Comparison of ENCODE assay signal across 9 mouse cellular contexts in the genomic region with DNA sequence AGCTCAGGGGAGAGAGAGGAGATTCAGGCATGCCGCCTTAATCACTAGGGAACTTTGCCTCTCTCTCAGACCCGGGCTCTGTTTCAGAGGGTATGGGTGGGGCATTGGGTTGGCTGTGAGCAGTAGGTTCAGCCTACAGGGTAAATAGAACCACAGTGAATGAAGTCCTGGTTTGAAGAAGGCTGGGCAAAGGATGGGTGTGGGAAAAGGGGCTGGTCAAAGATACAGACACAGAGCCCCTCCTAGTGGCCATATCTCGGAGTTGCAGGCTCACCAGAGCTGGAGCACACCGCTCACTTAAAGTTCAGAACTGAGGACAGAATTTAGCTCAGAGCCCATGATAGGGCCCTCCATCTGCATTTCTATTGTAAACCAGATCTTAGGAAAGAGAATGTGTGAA. TPM values are rescaled to one million over a fixed set of nuclear protein-coding genes. Genes with fewer than 3 reads are reported as not detected.
DNase-seq lines count a peak whose midpoint lies in the region; ATAC-seq and TF ChIP-seq lines count a peak whose summit lies in the region.
"Had no signal": no experiment of that assay in that cellular context is flagged by ENCODE, and none has a peak within 500 bp of the region (broad histone marks: within the 10 kb centered on the region; RNA-seq: fewer than 3 reads in every experiment).

No protein-coding gene starts in this region.

- no peaks in the 10 kb centered on the region for H3K9me3 ChIP-seq in forebrain, postnatal 0 days (ENCODE audit: low read length)
- H3K9me3 ChIP-seq in hindbrain, embryonic 14.5 days (ENCODE audit: control insufficient read depth, low read length): no peaks in the 10 kb centered on the region

- TF ChIP-seq CTCF in forebrain, postnatal 0 days (IDR thresholded peaks at IDR 0.05; ENCODE audit: low read depth): peak; percentile 80

- H3K4me3 ChIP-seq in forebrain, postnatal 0 days (ENCODE audit: low read depth, low read length): no peak overlapping the region
- H3K4me3 ChIP-seq in hindbrain, embryonic 14.5 days (replicated peaks; ENCODE audit: low read length): no peak overlapping the region

- H3K27me3 ChIP-seq in forebrain, postnatal 0 days (ENCODE audit: insufficient read depth, low read length): no peaks in the 10 kb centered on the region
- H3K27me3 ChIP-seq in hindbrain, embryonic 14.5 days (ENCODE audit: control insufficient read depth, insufficient read depth, low read length): no peaks in the 10 kb centered on the region

- WGBS in forebrain, postnatal 0 days: 14% methylated on average over 4 of the region's 4 CpGs
- WGBS in hindbrain, embryonic 14.5 days: 22% methylated on average over 4 of the region's 4 CpGs

- peaks cover 7% of the 10 kb centered on the region; the same call in 1 of the 2 replicates for H3K36me3 ChIP-seq in forebrain, postnatal 0 days (ENCODE audit: insufficient read depth)
- H3K36me3 ChIP-seq in hindbrain, embryonic 14.5 days (replicated peaks; ENCODE audit: control insufficient read depth, insufficient read depth): peaks cover 18% of the 10 kb centered on the region

- no peak overlapping the region for H3K4me2 ChIP-seq in forebrain, postnatal 0 days (ENCODE audit: low read depth)
- H3K4me2 ChIP-seq in hindbrain, embryonic 14.5 days (replicated peaks): no peak overlapping the region

- H3K4me1 ChIP-seq in forebrain, postnatal 0 days (ENCODE audit: insufficient read depth): 0 out of 2 replicates have a peak, but pooled peaks cover 5% of the 10 kb centered on the region
- H3K4me1 ChIP-seq in hindbrain, embryonic 14.5 days (replicated peaks; ENCODE audit: control insufficient read depth, insufficient read depth, low read length): no peaks in the 10 kb centered on the region

- DNase-seq in right cerebral cortex, adult 18-20 months: peak; percentile 76
- DNase-seq in right cerebral cortex, postnatal 36 days (ENCODE audit: low spot score in 2 of 2): no peak
- DNase-seq in cerebellum, adult 8-10 months: peak; percentile 82
- DNase-seq in forebrain, postnatal 0 days: peak; percentile 78
- DNase-seq in hindbrain, embryonic 14.5 days (ENCODE audit: low spot score): peak; percentile 85
- DNase-seq in left cerebral cortex, postnatal 14 days (ENCODE audit: low spot score in 2 of 2): peak; percentile 81 to 86
- DNase-seq in spleen, postnatal 36 days (ENCODE audit: low spot score in 2 of 2): peak; percentile 41 to 48

- intact Hi-C loops in left cerebral cortex, postnatal 14 days (cut with DNase I): loop anchor here (2.0 to 5.0 kb wide), 2 partner anchors 19 to 44 kb away; partner anchors contain the start of gene Sema4g

- H3K27ac ChIP-seq in forebrain, postnatal 0 days (ENCODE audit: low read depth, low read length): no peak overlapping the region
- H3K27ac ChIP-seq in hindbrain, embryonic 14.5 days: no peak overlapping the region

- no peak overlapping the region for H3K9ac ChIP-seq in forebrain, postnatal 0 days
- no peak overlapping the region for H3K9ac ChIP-seq in hindbrain, embryonic 14.5 days

- peak; percentile 34; the same call in 1 of the 2 replicates for ATAC-seq in forebrain, postnatal 0 days
- peak; percentile 56 for ATAC-seq in hindbrain, embryonic 14.5 days (ENCODE audit: low FRiP score)
- peak; percentile 63 for ATAC-seq in megakaryocyte-erythroid progenitor cell, adult 5-6 weeks (replicated peaks; ENCODE audit: low FRiP score, low TSS enrichment, poor library complexity, severe bottlenecking)

RNA-seq across cellular contexts. Expression of gene Pdzd7, which starts 13.7 kb away (rescaled TPM):
- 5.2 and 6.4 TPM in 2 replicates for total RNA-seq in forebrain, postnatal 0 days (2014; rRNA removed)
- polyA plus RNA-seq in forebrain, postnatal 0 days (2015; fragmentation: Nextera tagmentation; extraction: Ambion mirVana): 1.6 and 1.9 TPM in 2 replicates
- 2.5 and 2.9 TPM in 2 replicates for polyA plus RNA-seq in hindbrain, embryonic 14.5 days (2014; fragmentation: Nextera tagmentation; extraction: Ambion mirVana)
- total RNA-seq in left cerebral cortex, postnatal 14 days (2021): 1 to 10 TPM; 3.3 to 3.4 TPM
- not detected in 2 replicates for total RNA-seq in megakaryocyte-erythroid progenitor cell, adult 5-6 weeks (2014; fragmentation: Nextera tagmentation)
- total RNA-seq in megakaryocyte-erythroid progenitor cell, adult 5-6 weeks (2017): not detected in 2 replicates
- total RNA-seq: neutrophil, adult 5-6 weeks had no signal

RNA-seq across cellular contexts. Expression of gene Sfxn3, which starts 15.5 kb away (rescaled TPM):
- total RNA-seq in forebrain, postnatal 0 days (2014; rRNA removed): 50.7 and 53.1 TPM in 2 replicates
- 93.3 and 106 TPM in 2 replicates for polyA plus RNA-seq in forebrain, postnatal 0 days (2015; fragmentation: Nextera tagmentation; extraction: Ambion mirVana)
- polyA plus RNA-seq in hindbrain, embryonic 14.5 days (2014; fragmentation: Nextera tagmentation; extraction: Ambion mirVana): 67.8 and 77.0 TPM in 2 replicates
- total RNA-seq in left cerebral cortex, postnatal 14 days (2021): 100 to 1,000 TPM; 111 to 115 TPM
- 10.6 and 23.4 TPM in 2 replicates for total RNA-seq in megakaryocyte-erythroid progenitor cell, adult 5-6 weeks (2014; fragmentation: Nextera tagmentation)
- 5.8 and 6.4 TPM in 2 replicates for total RNA-seq in megakaryocyte-erythroid progenitor cell, adult 5-6 weeks (2017)

RNA-seq across cellular contexts. Expression of gene Lzts2, which starts 17.6 kb away (rescaled TPM):
- 26.6 and 29.3 TPM in 2 replicates for total RNA-seq in forebrain, postnatal 0 days (2014; rRNA removed)
- 14.6 and 15.0 TPM in 2 replicates for polyA plus RNA-seq in forebrain, postnatal 0 days (2015; fragmentation: Nextera tagmentation; extraction: Ambion mirVana)
- polyA plus RNA-seq in hindbrain, embryonic 14.5 days (2014; fragmentation: Nextera tagmentation; extraction: Ambion mirVana): 18.8 and 20.1 TPM in 2 replicates
- total RNA-seq in left cerebral cortex, postnatal 14 days (2021): 10 to 100 TPM; 28.9 to 31.6 TPM
- 9.0 and 10.2 TPM in 2 replicates for total RNA-seq in megakaryocyte-erythroid progenitor cell, adult 5-6 weeks (2014; fragmentation: Nextera tagmentation)
- total RNA-seq in megakaryocyte-erythroid progenitor cell, adult 5-6 weeks (2017): 7.8 and 7.9 TPM in 2 replicates

RNA-seq across cellular contexts. Expression of gene Mrpl43, which starts 25.5 kb away (rescaled TPM):
- total RNA-seq in forebrain, postnatal 0 days (2014; rRNA removed): 60.6 and 62.2 TPM in 2 replicates
- polyA plus RNA-seq in forebrain, postnatal 0 days (2015; fragmentation: Nextera tagmentation; extraction: Ambion mirVana): 85.7 and 99.2 TPM in 2 replicates
- 75.8 and 85.4 TPM in 2 replicates for polyA plus RNA-seq in hindbrain, embryonic 14.5 days (2014; fragmentation: Nextera tagmentation; extraction: Ambion mirVana)
- total RNA-seq in left cerebral cortex, postnatal 14 days (2021): 10 to 100 TPM; 41.2 to 44.6 TPM
- 32.2 and 48.4 TPM in 2 replicates for total RNA-seq in megakaryocyte-erythroid progenitor cell, adult 5-6 weeks (2014; fragmentation: Nextera tagmentation)
- 26.3 and 29.0 TPM in 2 replicates for total RNA-seq in megakaryocyte-erythroid progenitor cell, adult 5-6 weeks (2017)

RNA-seq across cellular contexts. Expression of gene Twnk, which starts 26.3 kb away (rescaled TPM):
- total RNA-seq in forebrain, postnatal 0 days (2014; rRNA removed): 7.7 and 8.6 TPM in 2 replicates
- polyA plus RNA-seq in forebrain, postnatal 0 days (2015; fragmentation: Nextera tagmentation; extraction: Ambion mirVana): 8.8 and 10.8 TPM in 2 replicates
- 7.1 and 9.4 TPM in 2 replicates for polyA plus RNA-seq in hindbrain, embryonic 14.5 days (2014; fragmentation: Nextera tagmentation; extraction: Ambion mirVana)
- total RNA-seq in left cerebral cortex, postnatal 14 days (2021): 10 to 100 TPM; 13.2 to 14.7 TPM
- 32.5 and 37.0 TPM in 2 replicates for total RNA-seq in megakaryocyte-erythroid progenitor cell, adult 5-6 weeks (2014; fragmentation: Nextera tagmentation)
- 27.1 and 32.6 TPM in 2 replicates for total RNA-seq in megakaryocyte-erythroid progenitor cell, adult 5-6 weeks (2017)

Comparison
In these comparisons a context has a peak if more than half of its experiments do, and no peak if none do; other contexts are left out.
1. DNase-seq: peak in right cerebral cortex, adult 18-20 months (single experiment), cerebellum, adult 8-10 months (single experiment), forebrain, postnatal 0 days (single experiment), hindbrain, embryonic 14.5 days (single experiment), left cerebral cortex, postnatal 14 days (2 of 2) and spleen, postnatal 36 days (2 of 2); none in right cerebral cortex, postnatal 36 days (0 of 2).
2. Peak in every context shown above with its lines, with median percentiles within 50 percentile points of each other: ATAC-seq.